ENCODE assay signal across 9 mouse cellular contexts in the genomic region with DNA sequence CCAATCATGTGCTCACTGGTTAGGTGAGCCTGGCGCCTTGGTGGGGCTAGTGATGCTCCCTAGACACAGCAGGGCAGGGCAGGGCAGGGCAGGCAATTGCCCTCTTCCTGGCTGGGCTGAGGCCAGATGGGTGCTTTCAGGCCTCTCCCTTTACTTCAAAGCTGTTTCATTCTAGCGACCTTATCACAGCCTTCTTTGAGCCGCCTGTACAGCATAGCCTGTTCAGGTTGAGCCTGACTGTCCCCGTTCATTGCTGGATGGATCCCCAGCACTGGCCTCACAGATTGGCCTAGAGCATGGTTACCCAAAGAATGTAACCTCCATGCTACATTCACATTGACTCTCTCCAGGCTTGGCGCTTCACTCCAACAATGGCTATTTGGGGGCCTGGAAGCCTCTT. TPM values are rescaled to one million over a fixed set of nuclear protein-coding genes. Genes with fewer than 3 reads are reported as not detected.
A peak's percentile ranks its signal among the peaks of the same experiment; 100 is the strongest.
DNase-seq lines count a peak whose midpoint lies in the region; ATAC-seq lines count a peak whose summit lies in the region.
"Had no signal": no experiment of that assay in that cellular context is flagged by ENCODE, and none has a peak within 500 bp of the region (broad histone marks: within the 10 kb centered on the region; RNA-seq: fewer than 3 reads in every experiment).

No protein-coding gene starts in this region.

- H3K9me3 ChIP-seq in heart, embryonic 12.5 days (replicated peaks) = no peaks in the 10 kb centered on the region
- H3K9me3 ChIP-seq in embryonic facial prominence, embryonic 12.5 days = no peaks in the 10 kb centered on the region
- H3K9me3 ChIP-seq in intestine, embryonic 15.5 days = no peaks in the 10 kb centered on the region
- H3K9me3 ChIP-seq in midbrain, embryonic 14.5 days (ENCODE audit: control insufficient read depth, low read length) = no peaks in the 10 kb centered on the region

- H3K4me3 ChIP-seq in heart, embryonic 12.5 days = peak overlapping the region; percentile 95
- peak overlapping the region; percentile 100; the same call in 1 of the 2 replicates for H3K4me3 ChIP-seq in embryonic facial prominence, embryonic 12.5 days
- peak overlapping the region; percentile 96 for H3K4me3 ChIP-seq in intestine, embryonic 15.5 days (replicated peaks)
- H3K4me3 ChIP-seq in midbrain, embryonic 14.5 days (replicated peaks; ENCODE audit: low read depth, low read length) = peak overlapping the region; percentile 97

- H3K36me3 ChIP-seq in heart, embryonic 12.5 days = peaks cover 2% of the 10 kb centered on the region; the same call in 1 of the 2 replicates
- H3K36me3 ChIP-seq in embryonic facial prominence, embryonic 12.5 days = 0 out of 2 replicates have a peak, but pooled peaks cover 2% of the 10 kb centered on the region
- no peaks in the 10 kb centered on the region for H3K36me3 ChIP-seq in intestine, embryonic 15.5 days
- H3K36me3 ChIP-seq in midbrain, embryonic 14.5 days (ENCODE audit: control insufficient read depth, insufficient read depth, low read length) = no peaks in the 10 kb centered on the region

- H3K4me1 ChIP-seq in heart, embryonic 12.5 days (replicated peaks) = peaks cover 19% of the 10 kb centered on the region
- H3K4me1 ChIP-seq in embryonic facial prominence, embryonic 12.5 days = peaks cover 12% of the 10 kb centered on the region
- peaks cover 16% of the 10 kb centered on the region for H3K4me1 ChIP-seq in intestine, embryonic 15.5 days (replicated peaks)
- peaks cover 17% of the 10 kb centered on the region for H3K4me1 ChIP-seq in midbrain, embryonic 14.5 days (ENCODE audit: control insufficient read depth, insufficient read depth, low read length)

- no peaks in the 10 kb centered on the region for H3K27me3 ChIP-seq in heart, embryonic 12.5 days (replicated peaks)
- no peaks in the 10 kb centered on the region for H3K27me3 ChIP-seq in embryonic facial prominence, embryonic 12.5 days
- no peaks in the 10 kb centered on the region for H3K27me3 ChIP-seq in intestine, embryonic 15.5 days (replicated peaks)
- no peaks in the 10 kb centered on the region for H3K27me3 ChIP-seq in midbrain, embryonic 14.5 days (ENCODE audit: control insufficient read depth, insufficient read depth, low read length)

- no peak overlapping the region for H3K27ac ChIP-seq in heart, embryonic 12.5 days (ENCODE audit: poor library complexity, severe bottlenecking)
- H3K27ac ChIP-seq in embryonic facial prominence, embryonic 12.5 days = peak overlapping the region; percentile 98
- H3K27ac ChIP-seq in intestine, embryonic 15.5 days = peak overlapping the region; percentile 97
- peak overlapping the region; percentile 100; the same call in 1 of the 2 replicates for H3K27ac ChIP-seq in midbrain, embryonic 14.5 days (replicated peaks; ENCODE audit: low read depth, low read length)

- H3K9ac ChIP-seq in heart, embryonic 12.5 days = peak overlapping the region; percentile 42
- 0 out of 2 replicates have a peak overlapping the region, but pooled peaks have one; percentile 15 for H3K9ac ChIP-seq in embryonic facial prominence, embryonic 12.5 days
- H3K9ac ChIP-seq in intestine, embryonic 15.5 days = 0 out of 2 replicates have a peak overlapping the region, but pooled peaks have one; percentile 100
- peak overlapping the region; percentile 98 for H3K9ac ChIP-seq in midbrain, embryonic 14.5 days (replicated peaks; ENCODE audit: low read length)

- H3K4me2 ChIP-seq in heart, embryonic 12.5 days = peak overlapping the region; percentile 91
- H3K4me2 ChIP-seq in embryonic facial prominence, embryonic 12.5 days (replicated peaks) = peak overlapping the region; percentile 60
- peak overlapping the region; percentile 65 for H3K4me2 ChIP-seq in intestine, embryonic 15.5 days (replicated peaks)
- H3K4me2 ChIP-seq in midbrain, embryonic 14.5 days (ENCODE audit: low read length) = peak overlapping the region; percentile 82

- intact Hi-C loops in heart, postnatal 36 days (cut with DNase I) = loop anchor here (10.0 kb wide), 1 partner anchor 646 kb away; a partner anchor contains a TSS

- no peak for ATAC-seq in heart, embryonic 12.5 days (ENCODE audit: insufficient number of reproducible peaks, low FRiP score)
- ATAC-seq in embryonic facial prominence, embryonic 12.5 days (ENCODE audit: insufficient number of reproducible peaks, insufficient read depth, low FRiP score, low TSS enrichment) = no peak
- peak; percentile 67 for ATAC-seq in intestine, embryonic 15.5 days
- ATAC-seq in midbrain, embryonic 14.5 days (ENCODE audit: low FRiP score, low TSS enrichment) = no peak

- DNase-seq in heart, postnatal 36 days = no peak
- DNase-seq in midbrain, embryonic 14.5 days = no peak
- DNase-seq in urinary bladder, postnatal 36 days (ENCODE audit: low spot score in 2 of 2) = no peak
- DNase-seq in spleen, postnatal 36 days (ENCODE audit: low spot score in 2 of 2) = no peak
- no peak for DNase-seq in thymus, postnatal 0 days (ENCODE audit: low spot score)

- 55% methylated on average over 5 of the region's 5 CpGs for WGBS in heart, embryonic 12.5 days
- 56% methylated on average over 5 of the region's 5 CpGs for WGBS in embryonic facial prominence, embryonic 12.5 days
- 38% methylated on average over 5 of the region's 5 CpGs for WGBS in intestine, embryonic 15.5 days
- 65% methylated on average over 5 of the region's 5 CpGs for WGBS in midbrain, embryonic 14.5 days

RNA-seq across cellular contexts. Expression of a gene that starts 1.1 kb away (rescaled TPM):
- 530 and 532 TPM in 2 replicates for polyA plus RNA-seq in heart, embryonic 12.5 days (2016; fragmentation: Nextera tagmentation; extraction: Ambion mirVana)
- 100 to 1,000 TPM; 241 to 246 TPM for total RNA-seq in heart, postnatal 36 days (2021)
- 937 and 939 TPM in 2 replicates for polyA plus RNA-seq in embryonic facial prominence, embryonic 12.5 days (2016; fragmentation: Nextera tagmentation; extraction: Ambion mirVana)
- 720 and 848 TPM in 2 replicates for polyA plus RNA-seq in intestine, embryonic 15.5 days (2015; fragmentation: Nextera tagmentation; extraction: Ambion mirVana)
- polyA plus RNA-seq in midbrain, embryonic 14.5 days (2014; fragmentation: Nextera tagmentation; extraction: Ambion mirVana) = 1,139 and 1,189 TPM in 2 replicates
- polyA plus RNA-seq in thymus, postnatal 0 days (2015; fragmentation: Nextera tagmentation; extraction: Ambion mirVana) = 1,041 and 1,103 TPM in 2 replicates

RNA-seq across cellular contexts. Expression of a gene that starts 16.9 kb away (rescaled TPM):
- not detected in 2 replicates for polyA plus RNA-seq in heart, embryonic 12.5 days (2016; fragmentation: Nextera tagmentation; extraction: Ambion mirVana)
- total RNA-seq in heart, postnatal 36 days (2021) = not detected
- polyA plus RNA-seq in embryonic facial prominence, embryonic 12.5 days (2016; fragmentation: Nextera tagmentation; extraction: Ambion mirVana) = not detected in 2 replicates
- not detected in 2 replicates for polyA plus RNA-seq in intestine, embryonic 15.5 days (2015; fragmentation: Nextera tagmentation; extraction: Ambion mirVana)
- polyA plus RNA-seq in midbrain, embryonic 14.5 days (2014; fragmentation: Nextera tagmentation; extraction: Ambion mirVana) = not detected in 2 replicates
- polyA plus RNA-seq in thymus, postnatal 0 days (2015; fragmentation: Nextera tagmentation; extraction: Ambion mirVana) = not detected in 2 replicates
- polyA plus RNA-seq: brain, embryonic 14.5 days had no signal

RNA-seq across cellular contexts. Expression of a gene that starts 52.1 kb away (rescaled TPM):
- 6.3 and 6.5 TPM in 2 replicates for polyA plus RNA-seq in heart, embryonic 12.5 days (2016; fragmentation: Nextera tagmentation; extraction: Ambion mirVana)
- 1 to 10 TPM in 1 of 2 experiments, under 1 TPM in 1; 0.65 to 1.2 TPM for total RNA-seq in heart, postnatal 36 days (2021)
- 6.9 and 8.8 TPM in 2 replicates for polyA plus RNA-seq in embryonic facial prominence, embryonic 12.5 days (2016; fragmentation: Nextera tagmentation; extraction: Ambion mirVana)
- 6.9 and 8.2 TPM in 2 replicates for polyA plus RNA-seq in intestine, embryonic 15.5 days (2015; fragmentation: Nextera tagmentation; extraction: Ambion mirVana)
- 2.8 and 5.8 TPM in 2 replicates for polyA plus RNA-seq in midbrain, embryonic 14.5 days (2014; fragmentation: Nextera tagmentation; extraction: Ambion mirVana)
- polyA plus RNA-seq in thymus, postnatal 0 days (2015; fragmentation: Nextera tagmentation; extraction: Ambion mirVana) = 1,084 and 1,272 TPM in 2 replicates

Comparison
In these comparisons a context has a peak if more than half of its experiments do, and no peak if none do; other contexts are left out.
1. H3K9ac ChIP-seq: peak in every context shown above with its lines; median percentile 100 in intestine, embryonic 15.5 days; 98 in midbrain, embryonic 14.5 days; 42 in heart, embryonic 12.5 days; 15 in embryonic facial prominence, embryonic 12.5 days.
2. RNA of a gene that starts 52.1 kb away (polyA plus RNA-seq): 1,084 to 1,272 TPM in thymus, postnatal 0 days; 6.9 to 8.8 TPM in embryonic facial prominence, embryonic 12.5 days, 6.9 to 8.2 TPM in intestine, embryonic 15.5 days, 6.3 to 6.5 TPM in heart, embryonic 12.5 days and 2.8 to 5.8 TPM in midbrain, embryonic 14.5 days; every median in the first group is over 100 times any median in the second.
3. Peak in every context shown above with its lines, with median percentiles within 50 percentile points of each other: H3K4me2 ChIP-seq and H3K4me3 ChIP-seq.